Mouse (Mus musculus): ENCODE measurements at regions not wholly inside any gene's neighbourhood (a gene's known extent, or its start where the extent isn't known, plus 50 kb on each side); places are given as distances from the start of the nearest gene placed in this dataset.

- Histone ChIP-seq H3K27me3 (ENCODE audit: control insufficient read depth, insufficient read depth, low read length) (no peaks in the 10 kb centered on the region), H3K27ac (ENCODE audit: low read length) (no peak overlapping the region), H3K9ac (replicated peaks; ENCODE audit: low read depth, low read length) (no peak overlapping the region), H3K4me3 (ENCODE audit: low read depth, low read length) (no peak overlapping the region), H3K4me2 (replicated peaks; ENCODE audit: low read depth, low read length) (no peak overlapping the region), H3K36me3 (ENCODE audit: control insufficient read depth, insufficient read depth, low read length) (no peaks in the 10 kb centered on the region), H3K4me1 (ENCODE audit: control insufficient read depth, insufficient read depth, low read length) (no peaks in the 10 kb centered on the region), H3K9me3 (ENCODE audit: control insufficient read depth, low read depth, low read length) (no peaks in the 10 kb centered on the region)
- WGBS = 55% methylated on average over 2 of the region's 2 CpGs
- ATAC-seq (ENCODE audit: insufficient number of reproducible peaks, insufficient read depth, low FRiP score, low read depth) = peak; percentile 76
Measured at GRCm38 (mm10) chr17:54563291-54563964, 264.6 kb upstream of the Slc5a7 start.

All from stomach, embryonic 14.5 days (tissue).